Mouse (Mus musculus) liver, embryonic 14.5 days (tissue): ENCODE data around the gene Prkcb. TPM values are rescaled to one million over a fixed set of nuclear protein-coding genes. Genes with fewer than 3 reads are reported as not detected.

Experiments used
- ATAC-seq: fragments of 200-750 bp; cut with Nextera tagmentation; 2 replicates; pipeline ENCODE4 v1.8.0; 2017; ENCODE audit warnings: moderate number of reproducible peaks, mild to moderate bottlenecking, moderate library complexity; ENCODE audit not compliant: insufficient read depth
- DNase-seq, 3 experiments: peaks; one replicate each; pipeline ENCODE4 v3.0.0-alpha.2; 2012 to 2013; ENCODE audit warnings: low read depth in 3 of 3, low spot score in 3 of 3
- H3K27ac ChIP-seq: fragments of 300-500 bp; sonication (generic); 2 replicates; pipeline ENCODE4 v1.5.1; 2014; ENCODE audit warnings: moderate library complexity, mild to moderate bottlenecking, control low read depth, inconsistent platforms
- H3K27me3 ChIP-seq: fragments of 300-500 bp; sonication (generic); 2 replicates; pipeline ENCODE4 v1.6.1; 2014; ENCODE audit warnings: mild to moderate bottlenecking, low read length, moderate library complexity; ENCODE audit not compliant: control insufficient read depth, insufficient read depth
- H3K36me3 ChIP-seq: fragments of 300-500 bp; sonication (generic); replicated peaks from 2 replicates; pipeline ENCODE4 v1.6.1; 2014; ENCODE audit warnings: low read depth; ENCODE audit not compliant: control insufficient read depth, insufficient read depth
- H3K4me1 ChIP-seq, 2 experiments: fragments of 200-500 bp in 1 of 2; fragments of 300-500 bp in 1 of 2; sonication (generic) in 1 of 2; replicated peaks; 2 replicates each; pipeline ENCODE4 v1.6.1; 2012 to 2014; ENCODE audit warnings: antibody characterized with exemption in 1 of 2, inconsistent platforms in 1 of 2, low read length in 1 of 2; ENCODE audit not compliant: control insufficient read depth in 2 of 2, insufficient read depth in 2 of 2
- H3K4me2 ChIP-seq: fragments of 300-500 bp; sonication (generic); 2 replicates; pipeline ENCODE4 v1.6.1; 2014; ENCODE audit warnings: low read depth, mild to moderate bottlenecking, control low read depth, moderate library complexity
- H3K4me3 ChIP-seq, 2 experiments: fragments of 200-500 bp in 1 of 2; fragments of 300-500 bp in 1 of 2; sonication (generic) in 1 of 2; 2 replicates each; pipeline ENCODE4 v1.5.1; 2012 to 2014; ENCODE audit warnings: low read depth in 2 of 2, low read length in 2 of 2, mild to moderate bottlenecking in 2 of 2, control low read depth in 1 of 2, inconsistent platforms in 1 of 2, moderate library complexity in 1 of 2; ENCODE audit not compliant: insufficient read depth in 1 of 2
- H3K9ac ChIP-seq: fragments of 300-500 bp; sonication (generic); replicated peaks from 2 replicates; pipeline ENCODE4 v1.6.1; 2014; ENCODE audit warnings: mild to moderate bottlenecking, control low read depth, moderate library complexity
- H3K9me3 ChIP-seq: fragments of 300-500 bp; sonication (generic); 2 replicates; pipeline ENCODE4 v1.6.1; 2016; ENCODE audit warnings: low read length, mixed read lengths; ENCODE audit not compliant: control insufficient read depth
- CTCF ChIP-seq: IDR thresholded peaks from 2 replicates; pipeline ENCODE4 v1.5.1; 2016; ENCODE audit warnings: antibody characterized with exemption, low read depth, control low read depth
- EP300 ChIP-seq: IDR thresholded peaks from 2 replicates; pipeline ENCODE4 v1.6.1; 2016; ENCODE audit warnings: antibody characterized with exemption, low read depth
- WGBS: fragments of 180-500 bp; shearing (Covaris S2); extraction: QIAGEN DNeasy Blood & Tissue Kit; methylation state at CpG from one replicate; pipeline ENCODE4 v1.1.7; 2014; ENCODE audit not compliant: insufficient replicate concordance; 5-methylcytosine and 5-hydroxymethylcytosine counted together
- polyA plus RNA-seq, 2 experiments: library from polyadenylated mRNA; depleted of rRNA in 1 of 2; stranded (reverse) in 1 of 2; unstranded in 1 of 2; fragments of >200 nt; fragmentation: Nextera tagmentation in 1 of 2; extraction: Ambion mirVana in 1 of 2; gene quantifications; 2 replicates each; pipeline versions ENCODE4 v1.2.1 to v1.2.3; 2012 to 2014

Prkcb gene
- polyA plus RNA-seq, 2 experiments: 1.6 to 2.3 TPM

GRCm38 (mm10) chr7:122544616-122545015 is 256.1 kb downstream of the Prkcb start:
- TF ChIP-seq CTCF: no peak
- TF ChIP-seq EP300: no peak
- Histone ChIP-seq H3K9me3 (no peaks in the 10 kb centered on the region), H3K4me2 (no peak overlapping the region), H3K4me3 (no peak overlapping the region), H3K27ac (no peak overlapping the region), H3K4me1 (no peaks in the 10 kb centered on the region), H3K9ac (no peak overlapping the region), H3K27me3 (no peaks in the 10 kb centered on the region), H3K36me3 (no peaks in the 10 kb centered on the region)
- WGBS: 43% methylated on average over 3 of the region's 3 CpGs
- no peak for DNase-seq
- ATAC-seq: no peak

- no peak for ATAC-seq
- 29% methylated on average over 6 of the region's 6 CpGs for WGBS
- H3K9me3 ChIP-seq: no peaks in the 10 kb centered on the region
These were observed 268.1 kb downstream of the Prkcb start for GRCm38 (mm10) chr7:122556575-122557140.

GRCm38 (mm10) chr7:122558085-122558811 is 269.7 kb downstream of the Prkcb start:
- Histone ChIP-seq H3K9ac (no peak overlapping the region), H3K27ac (no peak overlapping the region), H3K4me1 (no peaks in the 10 kb centered on the region), H3K4me3 (no peak overlapping the region), H3K9me3 (no peaks in the 10 kb centered on the region), H3K27me3 (no peaks in the 10 kb centered on the region), H3K36me3 (no peaks in the 10 kb centered on the region), H3K4me2 (no peak overlapping the region)
- TF ChIP-seq CTCF (no peak), EP300 (no peak)
- WGBS: 45% methylated on average over 7 of the region's 7 CpGs
- ATAC-seq: no peak
- DNase-seq: no peak

More at GRCm38 (mm10) chr7:122556575-122557140, 268.1 kb downstream of the Prkcb start:
- no peak overlapping the region for H3K9ac ChIP-seq
- no peak overlapping the region for H3K4me2 ChIP-seq
- no peaks in the 10 kb centered on the region for H3K36me3 ChIP-seq
- H3K4me3 ChIP-seq: no peak overlapping the region
- H3K27ac ChIP-seq: no peak overlapping the region
- TF ChIP-seq EP300: no peak
- TF ChIP-seq CTCF: no peak
- no peaks in the 10 kb centered on the region for H3K27me3 ChIP-seq
- no peak for DNase-seq
- H3K4me1 ChIP-seq: no peaks in the 10 kb centered on the region

GRCm38 (mm10) chr7:122558912-122559311 is 270.4 kb downstream of the Prkcb start:
- Histone ChIP-seq H3K4me2 (no peak overlapping the region), H3K4me1 (no peaks in the 10 kb centered on the region), H3K36me3 (no peaks in the 10 kb centered on the region), H3K9ac (no peak overlapping the region), H3K27me3 (no peaks in the 10 kb centered on the region), H3K27ac (no peak overlapping the region), H3K9me3 (no peaks in the 10 kb centered on the region), H3K4me3 (no peak overlapping the region)
- WGBS: 42% methylated on average over 6 of the region's 6 CpGs
- no peak for TF ChIP-seq EP300
- TF ChIP-seq CTCF: no peak
- ATAC-seq (no peak), DNase-seq (no peak)

GRCm38 (mm10) chr7:122562586-122562985 is 274.0 kb downstream of the Prkcb start:
- no peak for ATAC-seq
- H3K9ac ChIP-seq: no peak overlapping the region
- no peak for TF ChIP-seq CTCF
- TF ChIP-seq EP300: no peak
- WGBS: 48% methylated on average over 5 of the region's 5 CpGs
- H3K4me3 ChIP-seq: no peak overlapping the region
- H3K27me3 ChIP-seq: no peaks in the 10 kb centered on the region
- H3K36me3 ChIP-seq: no peaks in the 10 kb centered on the region
- no peak overlapping the region for H3K4me2 ChIP-seq
- no peak for DNase-seq
- no peaks in the 10 kb centered on the region for H3K9me3 ChIP-seq
- no peaks in the 10 kb centered on the region for H3K4me1 ChIP-seq
- no peak overlapping the region for H3K27ac ChIP-seq
